Mouse (Mus musculus): Measurements from ENCODE around the gene Arhgef28.

- TF ChIP-seq CTCF (IDR thresholded peaks at IDR 0.05; ENCODE audit: control insufficient read depth, insufficient read depth, insufficient read length): no peak
- no peak for TF ChIP-seq USF1 (IDR thresholded peaks at IDR 0.05; ENCODE audit: low read depth)
- no peak for TF ChIP-seq MYOG (IDR thresholded peaks at IDR 0.05; ENCODE audit: control insufficient read depth, extremely low read depth, insufficient read length)
- no peak for TF ChIP-seq MAX (IDR thresholded peaks at IDR 0.05)
- TF ChIP-seq MYOD1 (IDR thresholded peaks at IDR 0.05; ENCODE audit: control insufficient read depth, insufficient read length, low read depth): no peak
- no peak for TF ChIP-seq CEBPB (IDR thresholded peaks at IDR 0.05; ENCODE audit: low read depth)
- TF ChIP-seq FOSL1 (IDR thresholded peaks at IDR 0.05; ENCODE audit: insufficient read depth, low read length, poor library complexity, severe bottlenecking): no peak
These were observed 113.8 kb downstream of the Arhgef28 start for GRCm38 (mm10) chr13:98092354-98093002.

Measured in C2C12 (cell line).